In the genomic region with DNA sequence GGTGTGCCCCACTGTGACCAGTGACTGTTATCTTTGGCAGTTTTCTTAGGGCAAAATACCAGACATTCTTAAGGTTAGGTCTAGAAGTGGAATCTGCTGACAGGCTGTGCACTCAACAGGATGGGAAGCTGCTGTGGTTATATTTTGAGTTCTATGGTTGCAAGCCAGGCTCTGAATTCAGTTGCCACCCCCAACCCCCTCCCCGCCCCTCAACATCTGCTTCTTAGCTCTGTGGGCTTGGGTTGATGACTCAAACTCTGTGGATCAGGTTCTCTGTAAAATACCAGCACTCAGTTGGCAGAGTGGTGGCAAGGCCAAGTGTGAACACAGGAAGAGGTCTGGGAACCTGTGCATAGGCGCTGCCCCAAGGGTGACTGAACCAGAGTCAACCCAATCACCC, we compare ENCODE assay signal across 23 mouse cellular contexts. TPM values are rescaled to one million over a fixed set of nuclear protein-coding genes. Genes with fewer than 3 reads are reported as not detected.
A peak's percentile ranks its signal among the peaks of the same experiment; 100 is the strongest.
DNase-seq lines count a peak whose midpoint lies in the region; ATAC-seq and TF ChIP-seq lines count a peak whose summit lies in the region.
"Had no signal": no experiment of that assay in that cellular context is flagged by ENCODE, and none has a peak within 500 bp of the region (broad histone marks: within the 10 kb centered on the region; RNA-seq: fewer than 3 reads in every experiment).

No protein-coding gene starts in this region.

- TF ChIP-seq CTCF in heart, adult 2 months (IDR thresholded peaks at IDR 0.05) = no peak
- no peak for TF ChIP-seq CTCF in Patski (IDR thresholded peaks at IDR 0.05)

- no peak overlapping the region for H3K27ac ChIP-seq in heart, embryonic 11.5 days (ENCODE audit: low read depth, low read length)
- no peak overlapping the region for H3K27ac ChIP-seq in heart, adult 2 months
- no peak overlapping the region for H3K27ac ChIP-seq in forebrain, embryonic 11.5 days (ENCODE audit: low read depth, low read length)
- H3K27ac ChIP-seq: embryonic facial prominence, embryonic 15.5 days; forebrain, embryonic 12.5 days; limb, embryonic 13.5 days; liver, embryonic 14.5 days; lung, embryonic 15.5 days; neural tube, embryonic 12.5 days had no signal

- no peaks in the 10 kb centered on the region; the same call in 1 of the 2 replicates for H3K27me3 ChIP-seq in heart, embryonic 11.5 days (ENCODE audit: control insufficient read depth, insufficient read depth, low read length)
- no peaks in the 10 kb centered on the region for H3K27me3 ChIP-seq in heart, adult 2 months (ENCODE audit: control insufficient read depth, insufficient read depth, low read length)
- H3K27me3 ChIP-seq in Patski = no peaks in the 10 kb centered on the region
- H3K27me3 ChIP-seq in forebrain, embryonic 11.5 days (ENCODE audit: control insufficient read depth, insufficient read depth, low read length) = no peaks in the 10 kb centered on the region
- H3K27me3 ChIP-seq: embryonic facial prominence, embryonic 15.5 days; lung, embryonic 15.5 days; neural tube, embryonic 12.5 days had no signal

- peaks cover 23% of the 10 kb centered on the region for H3K4me1 ChIP-seq in heart, embryonic 11.5 days (ENCODE audit: control insufficient read depth, insufficient read depth, low read length)
- H3K4me1 ChIP-seq in heart, adult 2 months (ENCODE audit: control insufficient read depth, insufficient read depth, low read length) = peaks cover 5% of the 10 kb centered on the region
- no peaks in the 10 kb centered on the region for H3K4me1 ChIP-seq in forebrain, embryonic 11.5 days (replicated peaks; ENCODE audit: control insufficient read depth, insufficient read depth, low read length)
- H3K4me1 ChIP-seq: embryonic facial prominence, embryonic 15.5 days; lung, embryonic 15.5 days; neural tube, embryonic 12.5 days had no signal

- CTCF ChIA-PET in Patski (lab: Charles Lee) = no interaction called here

- no peak for DNase-seq in heart, adult 2 months
- peak; percentile 12 for DNase-seq in right cerebral cortex, adult 18-20 months
- DNase-seq in right cerebral cortex, postnatal 14 days = no peak
- peak; percentile 86 for DNase-seq in Patski (ENCODE audit: low read depth, low spot score)
- DNase-seq in forebrain, embryonic 11.5 days (ENCODE audit: low spot score) = no peak
- no peak for DNase-seq in liver
- DNase-seq: adrenal gland, postnatal 25 days; cerebellum, adult 11-12 months; cerebellum, postnatal 25 days; kidney, adult 11 months; lung, postnatal 4 days; spleen, adult 18-20 months; thymus, adult 18-20 months had no signal

- no peak for TF ChIP-seq EP300 in heart, adult 2 months (IDR thresholded peaks at IDR 0.05; ENCODE audit: insufficient read depth, low read depth, low read length)

- H3K4me3 ChIP-seq in heart, embryonic 11.5 days (ENCODE audit: low read depth, low read length) = no peak overlapping the region
- H3K4me3 ChIP-seq in heart, adult 2 months = no peak overlapping the region
- H3K4me3 ChIP-seq in forebrain, embryonic 11.5 days (ENCODE audit: low read depth, low read length) = no peak overlapping the region
- H3K4me3 ChIP-seq: embryonic facial prominence, embryonic 15.5 days; forebrain, embryonic 12.5 days; limb, embryonic 13.5 days; lung, embryonic 15.5 days; neural tube, embryonic 12.5 days had no signal

- H3K36me3 ChIP-seq in heart, embryonic 11.5 days (ENCODE audit: control insufficient read depth, insufficient read depth, low read length) = peaks cover 3% of the 10 kb centered on the region; the same call in 1 of the 2 replicates
- H3K36me3 ChIP-seq in heart, adult 2 months (ENCODE audit: control insufficient read depth, insufficient read depth, low read length) = no peaks in the 10 kb centered on the region
- H3K36me3 ChIP-seq in forebrain, embryonic 11.5 days (ENCODE audit: control insufficient read depth, insufficient read depth, low read length) = no peaks in the 10 kb centered on the region
- H3K36me3 ChIP-seq: embryonic facial prominence, embryonic 15.5 days; forebrain, embryonic 12.5 days; limb, embryonic 13.5 days; lung, embryonic 15.5 days; neural tube, embryonic 12.5 days had no signal

- WGBS in heart, embryonic 11.5 days (ENCODE audit: insufficient replicate concordance) = 77% methylated on average over 2 of the region's 2 CpGs
- 85% methylated on average over 2 of the region's 2 CpGs for WGBS in heart, adult 2 months
- WGBS in forebrain, embryonic 11.5 days = 84% methylated on average over 2 of the region's 2 CpGs

- no peaks in the 10 kb centered on the region for H3K9me3 ChIP-seq in heart, embryonic 11.5 days (replicated peaks; ENCODE audit: control insufficient read depth, low read length)
- H3K9me3 ChIP-seq in forebrain, embryonic 11.5 days (ENCODE audit: control insufficient read depth, low read length) = no peaks in the 10 kb centered on the region
- H3K9me3 ChIP-seq: embryonic facial prominence, embryonic 15.5 days; forebrain, embryonic 12.5 days; limb, embryonic 13.5 days; lung, embryonic 15.5 days; neural tube, embryonic 12.5 days had no signal

- H3K79me2 ChIP-seq in heart, adult 2 months (replicated peaks; ENCODE audit: control insufficient read depth, insufficient read depth, low read length) = no peaks in the 10 kb centered on the region

- no peak overlapping the region for H3K9ac ChIP-seq in heart, embryonic 11.5 days (ENCODE audit: low read depth, low read length)
- no peak overlapping the region for H3K9ac ChIP-seq in heart, adult 2 months (ENCODE audit: low read depth, low read length)
- no peak overlapping the region for H3K9ac ChIP-seq in forebrain, embryonic 11.5 days (ENCODE audit: low read length)
- H3K9ac ChIP-seq: embryonic facial prominence, embryonic 15.5 days; forebrain, embryonic 12.5 days; limb, embryonic 13.5 days; liver, embryonic 14.5 days; lung, embryonic 15.5 days; neural tube, embryonic 12.5 days had no signal

- H3K4me2 ChIP-seq in heart, embryonic 11.5 days = peak overlapping the region; percentile 72
- no peak overlapping the region for H3K4me2 ChIP-seq in forebrain, embryonic 11.5 days (ENCODE audit: low read depth, low read length, severe bottlenecking)
- H3K4me2 ChIP-seq: embryonic facial prominence, embryonic 15.5 days; forebrain, embryonic 12.5 days; limb, embryonic 13.5 days; lung, embryonic 15.5 days; neural tube, embryonic 12.5 days had no signal

- POLR2A ChIA-PET in Patski (lab: Charles Lee) = interaction anchor here (1.1 to 1.6 kb wide), 3 partner anchors 9 to 53 kb away, joined by 3 to 4 read pairs (median 3); no protein-coding TSS in a partner anchor

- ATAC-seq in heart, embryonic 11.5 days (replicated peaks; ENCODE audit: insufficient number of reproducible peaks, low FRiP score, low TSS enrichment) = no peak
- ATAC-seq in Patski = peak; percentile 67
- no peak for ATAC-seq in forebrain, embryonic 11.5 days (replicated peaks; ENCODE audit: low FRiP score)
- ATAC-seq: CD4-positive, CD25-positive, alpha-beta regulatory T cell, adult 4 months had no signal

- no peak for TF ChIP-seq POLR2A in heart, adult 2 months (IDR thresholded peaks at IDR 0.05; ENCODE audit: insufficient read depth, low read depth, low read length)

- intact Hi-C loops in heart, adult 2 months (cut with DNase I) = no loop called here

- in situ Hi-C loops in Patski (cut with MboI; ENCODE audit: low pct_unique_long_range_greater_than_20kb) = no loop called here

RNA-seq across cellular contexts. Expression of a gene that starts 1.5 kb away (rescaled TPM):
- 45.8 and 49.7 TPM in 2 replicates for polyA plus RNA-seq in heart, embryonic 11.5 days (2014; fragmentation: Nextera tagmentation; extraction: Ambion mirVana)
- total RNA-seq in heart, adult 2 months (2021) = 10 to 100 TPM; 34.7 to 46.0 TPM
- polyA plus RNA-seq in heart, adult 2 months (2012; rRNA removed) = 59.8 and 72.0 TPM in 2 replicates
- 27.2 TPM for polyA plus RNA-seq in Patski (2021)
- polyA plus RNA-seq in forebrain, embryonic 11.5 days (2014; fragmentation: Nextera tagmentation; extraction: Ambion mirVana) = not detected in 2 replicates
- total RNA-seq: layer of hippocampus, postnatal 25 days; left cerebral cortex, postnatal 10 days had no signal
- polyA plus RNA-seq: CD4-positive, CD25-positive, alpha-beta regulatory T cell, adult 4 months had no signal

RNA-seq across cellular contexts. Expression of a gene that starts 14.0 kb away (rescaled TPM):
- polyA plus RNA-seq in heart, embryonic 11.5 days (2014; fragmentation: Nextera tagmentation; extraction: Ambion mirVana) = 0.90 and 2.4 TPM in 2 replicates
- total RNA-seq in heart, adult 2 months (2021) = under 1 TPM in 1 of 2 experiments, not detected in 1; 0.09 TPM
- 0.29 TPM in 2 replicates for polyA plus RNA-seq in heart, adult 2 months (2012; rRNA removed)
- 0.50 TPM for polyA plus RNA-seq in Patski (2021)
- polyA plus RNA-seq in forebrain, embryonic 11.5 days (2014; fragmentation: Nextera tagmentation; extraction: Ambion mirVana) = 0.91 and 2.0 TPM in 2 replicates
- total RNA-seq: layer of hippocampus, postnatal 25 days had no signal
- polyA plus RNA-seq: CD4-positive, CD25-positive, alpha-beta regulatory T cell, adult 4 months had no signal

RNA-seq across cellular contexts. Expression of a gene that starts 30.4 kb away (rescaled TPM):
- polyA plus RNA-seq in heart, embryonic 11.5 days (2014; fragmentation: Nextera tagmentation; extraction: Ambion mirVana) = 0.06 and 0.17 TPM in 2 replicates
- not detected for total RNA-seq in heart, adult 2 months (2021)
- 0.06 TPM in 2 replicates for polyA plus RNA-seq in heart, adult 2 months (2012; rRNA removed)
- polyA plus RNA-seq in Patski (2021) = 0.14 TPM
- 0.04 and 0.08 TPM in 2 replicates for polyA plus RNA-seq in forebrain, embryonic 11.5 days (2014; fragmentation: Nextera tagmentation; extraction: Ambion mirVana)
- total RNA-seq: adrenal gland, postnatal 25 days; layer of hippocampus, postnatal 25 days had no signal
- polyA plus RNA-seq: CD4-positive, CD25-positive, alpha-beta regulatory T cell, adult 4 months had no signal

RNA-seq across cellular contexts. Expression of a gene that starts 46.3 kb away (rescaled TPM):
- 110 and 122 TPM in 2 replicates for polyA plus RNA-seq in heart, embryonic 11.5 days (2014; fragmentation: Nextera tagmentation; extraction: Ambion mirVana)
- total RNA-seq in heart, adult 2 months (2021) = 10 to 100 TPM; 47.3 to 49.0 TPM
- 36.6 and 43.6 TPM in 2 replicates for polyA plus RNA-seq in heart, adult 2 months (2012; rRNA removed)
- 82.4 TPM for polyA plus RNA-seq in Patski (2021)
- polyA plus RNA-seq in forebrain, embryonic 11.5 days (2014; fragmentation: Nextera tagmentation; extraction: Ambion mirVana) = 161 and 166 TPM in 2 replicates

RNA-seq across cellular contexts. Expression of a gene that starts 54.1 kb away (rescaled TPM):
- 12.6 and 18.2 TPM in 2 replicates for polyA plus RNA-seq in heart, embryonic 11.5 days (2014; fragmentation: Nextera tagmentation; extraction: Ambion mirVana)
- 10 to 100 TPM; 17.0 to 19.2 TPM for total RNA-seq in heart, adult 2 months (2021)
- 14.4 and 18.3 TPM in 2 replicates for polyA plus RNA-seq in heart, adult 2 months (2012; rRNA removed)
- 98.6 TPM for polyA plus RNA-seq in Patski (2021)
- polyA plus RNA-seq in forebrain, embryonic 11.5 days (2014; fragmentation: Nextera tagmentation; extraction: Ambion mirVana) = 14.2 and 17.0 TPM in 2 replicates

Comparison
In these comparisons a context has a peak if more than half of its experiments do, and no peak if none do; other contexts are left out.
1. DNase-seq: peak in right cerebral cortex, adult 18-20 months (single experiment) and Patski (single experiment); none in heart, adult 2 months (0 of 2), right cerebral cortex, postnatal 14 days (single experiment), forebrain, embryonic 11.5 days (single experiment) and liver (single experiment).
2. RNA of a gene that starts 1.5 kb away (polyA plus RNA-seq): 59.8 to 72.0 TPM in heart, adult 2 months, 45.8 to 49.7 TPM in heart, embryonic 11.5 days and 27.2 TPM in Patski (single experiment); not detected in forebrain, embryonic 11.5 days; every median in the first group is over 10 times any median in the second.